Mouse (Mus musculus) intestine, embryonic 16.5 days (tissue): ENCODE results near the gene Abr. TPM values are rescaled to one million over a fixed set of nuclear protein-coding genes. Genes with fewer than 3 reads are reported as not detected.

ENCODE experiments used
- ATAC-seq: fragments of 200-750 bp; cut with Nextera tagmentation; 2 replicates; pipeline ENCODE4 v1.8.0; 2017; ENCODE audit warnings: moderate TSS enrichment, moderate library complexity
- H3K27ac ChIP-seq: fragments of 300-500 bp; sonication (generic); 2 replicates; pipeline ENCODE4 v1.5.1; 2014; ENCODE audit warnings: mild to moderate bottlenecking, low read length
- H3K27me3 ChIP-seq: fragments of 300-500 bp; sonication (generic); replicated peaks from 2 replicates; pipeline ENCODE4 v1.6.1; 2014; ENCODE audit warnings: low read length, control low read depth, mixed read lengths; ENCODE audit not compliant: control insufficient read depth, insufficient read depth
- H3K36me3 ChIP-seq: fragments of 300-500 bp; sonication (generic); 2 replicates; pipeline ENCODE4 v1.6.1; 2014; ENCODE audit warnings: low read length, control low read depth; ENCODE audit not compliant: control insufficient read depth, insufficient read depth
- H3K4me1 ChIP-seq: fragments of 300-500 bp; sonication (generic); 2 replicates; pipeline ENCODE4 v1.6.1; 2014; ENCODE audit warnings: low read length, control low read depth, mixed read lengths; ENCODE audit not compliant: control insufficient read depth, insufficient read depth
- H3K4me2 ChIP-seq: fragments of 300-500 bp; sonication (generic); 2 replicates; pipeline ENCODE4 v1.6.1; 2014; ENCODE audit warnings: low read depth, low read length, control low read depth
- H3K4me3 ChIP-seq: fragments of 300-500 bp; sonication (generic); 2 replicates; pipeline ENCODE4 v1.5.1; 2014; ENCODE audit warnings: mild to moderate bottlenecking, low read length
- H3K9ac ChIP-seq: fragments of 300-500 bp; sonication (generic); 2 replicates; pipeline ENCODE4 v1.6.1; 2014; ENCODE audit warnings: low read depth, low read length
- H3K9me3 ChIP-seq: fragments of 300-500 bp; sonication (generic); 2 replicates; pipeline ENCODE4 v1.6.1; 2016; ENCODE audit warnings: low read length, control low read depth; ENCODE audit not compliant: control insufficient read depth
- WGBS: fragments of 180-500 bp; shearing (Covaris S2); extraction: QIAGEN DNeasy Blood & Tissue Kit; methylation state at CpG from one replicate; pipeline ENCODE4 v1.1.7; 2014; 5-methylcytosine and 5-hydroxymethylcytosine counted together
- polyA plus RNA-seq: library from polyadenylated mRNA; unstranded; fragments of >200 nt; fragmentation: Nextera tagmentation; extraction: Ambion mirVana; gene quantifications from 2 replicates; pipeline ENCODE4 v1.2.1, GENCODE M21; 2015

The Abr gene
- polyA plus RNA-seq, 1 experiment from 2014 or later, result 29.5 TPM

DNA sequence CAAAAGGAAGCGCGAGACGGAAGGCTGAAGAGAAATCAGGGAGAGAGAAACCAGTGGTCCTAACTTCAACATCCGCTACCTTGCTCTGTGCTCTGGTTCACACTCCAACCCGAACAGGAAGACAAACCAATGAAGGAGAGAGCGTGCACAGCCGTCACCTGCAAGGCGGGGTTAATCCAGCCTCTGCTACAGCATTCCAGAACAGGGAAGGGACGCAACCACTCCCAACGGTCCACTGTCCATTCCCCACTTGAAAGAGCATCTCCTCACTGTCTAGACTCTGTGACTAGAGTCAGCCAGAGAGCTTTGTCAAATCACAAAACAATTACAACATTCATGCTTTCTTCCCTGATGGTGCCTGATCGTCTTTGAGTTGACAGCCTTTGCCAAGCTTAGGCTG lies 229.1 kb downstream of the Abr start:
- Histone ChIP-seq H3K4me2 (no peak overlapping the region), H3K36me3 (no peaks in the 10 kb centered on the region), H3K4me3 (no peak overlapping the region), H3K9ac (no peak overlapping the region), H3K27me3 (no peaks in the 10 kb centered on the region), H3K9me3 (no peaks in the 10 kb centered on the region), H3K27ac (no peak overlapping the region), H3K4me1 (peaks cover 11% of the 10 kb centered on the region; the same call in 1 of the 2 replicates)
- peak; percentile 34; the same call in 1 of the 2 replicates for ATAC-seq
- 81% methylated on average over 11 of the region's 11 CpGs for WGBS

- Histone ChIP-seq H3K4me3 (no peak overlapping the region), H3K4me2 (no peak overlapping the region), H3K9me3 (no peaks in the 10 kb centered on the region), H3K27ac (no peak overlapping the region), H3K9ac (no peak overlapping the region), H3K4me1 (peaks cover 11% of the 10 kb centered on the region; the same call in 1 of the 2 replicates), H3K27me3 (no peaks in the 10 kb centered on the region), H3K36me3 (no peaks in the 10 kb centered on the region)
- no peak for ATAC-seq
- 86% methylated on average over 7 of the region's 7 CpGs for WGBS
Measured at GRCm38 (mm10) chr11:76392532-76392931, 229.6 kb downstream of the Abr start.

DNA sequence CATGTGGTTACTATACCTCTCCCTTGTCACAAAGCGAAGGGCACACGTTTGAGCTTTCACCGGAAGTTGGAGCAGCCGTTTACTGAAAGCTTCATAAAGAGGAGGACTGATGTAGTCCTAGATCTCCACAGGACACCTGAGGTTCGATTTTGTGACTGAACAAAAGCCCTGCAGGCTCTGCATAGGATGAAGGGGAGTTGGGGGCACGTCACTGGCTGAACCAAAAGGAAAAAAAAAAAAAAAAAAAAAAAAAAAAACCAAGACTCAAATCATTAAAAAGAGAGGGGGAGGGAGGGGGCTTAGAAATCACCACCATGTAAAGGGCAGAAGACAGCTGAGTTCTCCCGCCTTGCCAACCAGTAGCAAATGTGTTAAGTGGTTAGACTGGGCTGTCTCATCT lies 233.4 kb downstream of the Abr start:
- 27% methylated on average over 7 of the region's 7 CpGs for WGBS
- Histone ChIP-seq H3K4me3 (no peak overlapping the region), H3K36me3 (no peaks in the 10 kb centered on the region), H3K4me1 (peaks cover 8% of the 10 kb centered on the region; the same call in 1 of the 2 replicates), H3K4me2 (0 out of 2 replicates have a peak overlapping the region, but pooled peaks have one; percentile 20), H3K9ac (no peak overlapping the region), H3K27me3 (no peaks in the 10 kb centered on the region), H3K27ac (no peak overlapping the region), H3K9me3 (no peaks in the 10 kb centered on the region)
- no peak for ATAC-seq

DNA sequence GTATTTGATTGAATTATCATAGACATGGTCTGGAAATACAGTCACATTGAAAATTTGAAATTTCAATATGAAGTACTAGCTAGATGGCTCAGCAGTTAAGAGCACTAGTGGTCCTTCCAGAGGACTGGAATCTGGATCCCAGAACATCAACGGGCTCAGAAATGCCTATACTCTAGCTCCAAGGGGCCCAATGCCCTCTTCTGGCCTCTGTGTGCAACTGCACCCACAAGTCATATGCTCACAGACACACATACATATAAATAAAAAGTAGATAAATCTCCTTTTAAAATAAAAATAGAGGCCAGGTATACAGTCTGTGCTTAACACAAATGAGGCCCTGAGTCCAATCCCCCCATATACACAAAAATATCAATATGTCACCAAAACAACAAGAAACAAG lies 235.0 kb downstream of the Abr start:
- Histone ChIP-seq H3K27ac (no peak overlapping the region), H3K4me2 (no peak overlapping the region), H3K36me3 (no peaks in the 10 kb centered on the region), H3K4me1 (peaks cover 12% of the 10 kb centered on the region; the same call in 1 of the 2 replicates), H3K27me3 (no peaks in the 10 kb centered on the region), H3K4me3 (no peak overlapping the region), H3K9me3 (no peaks in the 10 kb centered on the region), H3K9ac (no peak overlapping the region)
- whole genome bisulfite sequencing, result 97% methylated on average over 1 of the region's 1 CpGs
- no peak for ATAC-seq

GRCm38 (mm10) chr11:76385746-76386145 lies 236.4 kb downstream of the Abr start:
- Histone ChIP-seq H3K9me3 (no peaks in the 10 kb centered on the region), H3K4me1 (peaks cover 13% of the 10 kb centered on the region; the same call in 1 of the 2 replicates), H3K27ac (no peak overlapping the region), H3K27me3 (no peaks in the 10 kb centered on the region), H3K4me3 (no peak overlapping the region), H3K9ac (no peak overlapping the region), H3K4me2 (no peak overlapping the region), H3K36me3 (no peaks in the 10 kb centered on the region)
- ATAC-seq, result no peak
- 60% methylated on average over 3 of the region's 3 CpGs for WGBS

DNA sequence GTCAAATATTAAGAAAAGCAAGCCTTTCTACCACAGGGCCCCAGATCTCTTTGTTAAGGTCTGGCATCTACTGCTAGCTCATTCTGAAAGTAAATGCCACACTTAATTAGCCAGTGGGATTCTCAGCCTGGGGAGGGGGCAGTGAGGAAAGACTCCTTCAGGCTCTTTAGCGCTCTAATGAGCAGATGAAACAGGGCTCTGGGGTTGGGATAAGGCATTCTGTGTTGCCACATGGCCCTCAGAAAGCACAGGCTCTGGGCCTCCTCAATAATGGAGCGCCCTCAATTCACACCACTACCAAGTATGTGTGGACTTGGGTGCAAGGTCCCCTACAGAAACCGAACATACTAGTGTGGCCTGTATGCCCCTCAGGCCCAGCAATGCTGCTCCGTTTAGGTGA lies 237.1 kb downstream of the Abr start:
- ATAC-seq, result no peak
- Histone ChIP-seq H3K4me3 (no peak overlapping the region), H3K36me3 (no peaks in the 10 kb centered on the region), H3K4me1 (peaks cover 15% of the 10 kb centered on the region), H3K9ac (no peak overlapping the region), H3K27ac (no peak overlapping the region), H3K27me3 (no peaks in the 10 kb centered on the region), H3K9me3 (no peaks in the 10 kb centered on the region), H3K4me2 (no peak overlapping the region)
- 81% methylated on average over 4 of the region's 4 CpGs for WGBS

GRCm38 (mm10) chr11:76384307-76384706 lies 237.8 kb downstream of the Abr start:
- Histone ChIP-seq H3K9ac (no peak overlapping the region), H3K4me2 (no peak overlapping the region), H3K27me3 (no peaks in the 10 kb centered on the region), H3K27ac (no peak overlapping the region), H3K36me3 (no peaks in the 10 kb centered on the region), H3K9me3 (no peaks in the 10 kb centered on the region), H3K4me1 (peaks cover 16% of the 10 kb centered on the region), H3K4me3 (no peak overlapping the region)
- ATAC-seq, result no peak
- WGBS, result 85% methylated on average over 5 of the region's 5 CpGs

- Histone ChIP-seq H3K4me1 (peaks cover 11% of the 10 kb centered on the region), H3K27ac (peak overlapping the region; percentile 68), H3K4me3 (no peak overlapping the region), H3K9ac (no peak overlapping the region), H3K9me3 (no peaks in the 10 kb centered on the region), H3K4me2 (no peak overlapping the region), H3K27me3 (no peaks in the 10 kb centered on the region), H3K36me3 (no peaks in the 10 kb centered on the region)
- ATAC-seq, result no peak
- WGBS, result 54% methylated on average over 13 of the region's 13 CpGs
Measured at GRCm38 (mm10) chr11:76382711-76383324, 239.3 kb downstream of the Abr start.

GRCm38 (mm10) chr11:76381201-76381885 lies 240.8 kb downstream of the Abr start:
- H3K27ac ChIP-seq, result no peak overlapping the region
- 81% methylated on average over 15 of the region's 15 CpGs for WGBS

More at GRCm38 (mm10) chr11:76381201-76381885, 240.8 kb downstream of the Abr start:
- ATAC-seq, result no peak
- Histone ChIP-seq H3K36me3 (no peaks in the 10 kb centered on the region), H3K4me3 (no peak overlapping the region), H3K27me3 (no peaks in the 10 kb centered on the region), H3K4me2 (no peak overlapping the region), H3K9ac (no peak overlapping the region), H3K9me3 (no peaks in the 10 kb centered on the region), H3K4me1 (peaks cover 11% of the 10 kb centered on the region)
